8 mouse cellular contexts compared by ENCODE assay signal in genomic region chr2:27802493-27802892, GRCm38 (mm10).
DNase-seq lines count a peak whose midpoint lies in the region; ATAC-seq and TF ChIP-seq lines count a peak whose summit lies in the region.

No protein-coding gene starts in this region.

- no peak for TF ChIP-seq CTCF in lung, embryonic 14.5 days (IDR thresholded peaks at IDR 0.05; ENCODE audit: low read depth)

- peak; percentile 27 for DNase-seq in ovary, postnatal 36 days (ENCODE audit: low spot score)
- no peak for DNase-seq in ovary, postnatal 14 days (ENCODE audit: low spot score)
- DNase-seq in embryonic facial prominence, embryonic 11.5 days (ENCODE audit: low spot score), result no peak
- DNase-seq in heart, postnatal 14 days, result peak; percentile 68 to 76
- peak; percentile 78 for DNase-seq in lung, embryonic 14.5 days
- DNase-seq in testis, postnatal 14 days (ENCODE audit: low spot score), result peak; percentile 26
- DNase-seq in cerebellum, postnatal 25 days, result no peak
- no peak for DNase-seq in thymus, postnatal 10 days (ENCODE audit: low spot score in 2 of 2)

- no peaks in the 10 kb centered on the region for H3K36me3 ChIP-seq in embryonic facial prominence, embryonic 11.5 days (replicated peaks; ENCODE audit: control insufficient read depth, insufficient read depth, low read depth, low read length)
- H3K36me3 ChIP-seq in lung, embryonic 14.5 days (ENCODE audit: insufficient read depth), result no peaks in the 10 kb centered on the region

- peak; percentile 62; the same call in 1 of the 2 replicates for ATAC-seq in embryonic facial prominence, embryonic 11.5 days (replicated peaks; ENCODE audit: insufficient number of reproducible peaks, low FRiP score, low TSS enrichment, low read depth)
- peak; percentile 88 for ATAC-seq in lung, embryonic 14.5 days (ENCODE audit: insufficient read depth)

- H3K4me3 ChIP-seq in embryonic facial prominence, embryonic 11.5 days (ENCODE audit: low read depth, low read length), result no peak overlapping the region
- no peak overlapping the region for H3K4me3 ChIP-seq in lung, embryonic 14.5 days (ENCODE audit: low read depth, low read length)

- H3K9me3 ChIP-seq in embryonic facial prominence, embryonic 11.5 days (replicated peaks; ENCODE audit: control insufficient read depth, low read length), result no peaks in the 10 kb centered on the region
- no peaks in the 10 kb centered on the region for H3K9me3 ChIP-seq in lung, embryonic 14.5 days (ENCODE audit: low read depth, low read length)

- H3K4me2 ChIP-seq in embryonic facial prominence, embryonic 11.5 days (ENCODE audit: low read depth, low read length), result no peak overlapping the region
- no peak overlapping the region for H3K4me2 ChIP-seq in lung, embryonic 14.5 days

- intact Hi-C loops in heart, postnatal 14 days (cut with DNase I), result no loop called here

- H3K9ac ChIP-seq in embryonic facial prominence, embryonic 11.5 days (replicated peaks; ENCODE audit: low read length), result no peak overlapping the region
- 0 out of 2 replicates have a peak overlapping the region, but pooled peaks have one; percentile 7 for H3K9ac ChIP-seq in lung, embryonic 14.5 days

- H3K27me3 ChIP-seq in embryonic facial prominence, embryonic 11.5 days (ENCODE audit: control insufficient read depth, insufficient read depth, low read length), result no peaks in the 10 kb centered on the region
- H3K27me3 ChIP-seq in lung, embryonic 14.5 days (ENCODE audit: insufficient read depth, low read length), result no peaks in the 10 kb centered on the region

- no peak overlapping the region for H3K27ac ChIP-seq in embryonic facial prominence, embryonic 11.5 days (replicated peaks; ENCODE audit: low read depth, low read length)
- H3K27ac ChIP-seq in lung, embryonic 14.5 days (ENCODE audit: low read depth), result peak overlapping the region; percentile 58

- whole genome bisulfite sequencing in embryonic facial prominence, embryonic 11.5 days, result 43% methylated on average over 9 of the region's 9 CpGs
- WGBS in lung, embryonic 14.5 days, result 26% methylated on average over 9 of the region's 9 CpGs

- no peaks in the 10 kb centered on the region for H3K4me1 ChIP-seq in embryonic facial prominence, embryonic 11.5 days (ENCODE audit: control insufficient read depth, insufficient read depth, low read length)
- peaks cover 7% of the 10 kb centered on the region; the same call in 1 of the 2 replicates for H3K4me1 ChIP-seq in lung, embryonic 14.5 days (ENCODE audit: insufficient read depth)

Comparison
In these comparisons a context has a peak if more than half of its experiments do, and no peak if none do; other contexts are left out.
1. DNase-seq: peak in ovary, postnatal 36 days (single experiment), heart, postnatal 14 days (2 of 2), lung, embryonic 14.5 days (single experiment) and testis, postnatal 14 days (single experiment); none in ovary, postnatal 14 days (single experiment), embryonic facial prominence, embryonic 11.5 days (single experiment), cerebellum, postnatal 25 days (0 of 2) and thymus, postnatal 10 days (0 of 2).